Mouse (Mus musculus): Measurements from ENCODE around the gene Ascc1.

GRCm38 (mm10) chr10:59991262-59991880 lies 11.2 kb upstream of the Ascc1 start:
- TF ChIP-seq CTCF (IDR thresholded peaks at IDR 0.05; ENCODE audit: control insufficient read depth, insufficient read depth, insufficient read length) (no peak), MAX (IDR thresholded peaks at IDR 0.05) (no peak), FOSL1 (IDR thresholded peaks at IDR 0.05; ENCODE audit: insufficient read depth, low read length, poor library complexity, severe bottlenecking) (no peak), CEBPB (IDR thresholded peaks at IDR 0.05; ENCODE audit: low read depth) (no peak), USF1 (IDR thresholded peaks at IDR 0.05; ENCODE audit: low read depth) (no peak)

All from C2C12 (cell line).